Mouse (Mus musculus) v-Abl transformed pro-B cells (cell line): Measurements from ENCODE around the gene Nmral1.
"Not testable (repeated sequence)": the region's sequence is repeated elsewhere in the genome, so short reads cannot be mapped to it uniquely, and the experiment has no call there.

Experiments used
- in situ Hi-C, 2 experiments: fragments of 400-800 bp; cut with MboI; formaldehyde crosslinking; loops; one replicate each; pipeline ENCODE4 v1.15.1; 2025; ENCODE audit not compliant: unreplicated experiment in 2 of 2

Gene Nmral1

DNA sequence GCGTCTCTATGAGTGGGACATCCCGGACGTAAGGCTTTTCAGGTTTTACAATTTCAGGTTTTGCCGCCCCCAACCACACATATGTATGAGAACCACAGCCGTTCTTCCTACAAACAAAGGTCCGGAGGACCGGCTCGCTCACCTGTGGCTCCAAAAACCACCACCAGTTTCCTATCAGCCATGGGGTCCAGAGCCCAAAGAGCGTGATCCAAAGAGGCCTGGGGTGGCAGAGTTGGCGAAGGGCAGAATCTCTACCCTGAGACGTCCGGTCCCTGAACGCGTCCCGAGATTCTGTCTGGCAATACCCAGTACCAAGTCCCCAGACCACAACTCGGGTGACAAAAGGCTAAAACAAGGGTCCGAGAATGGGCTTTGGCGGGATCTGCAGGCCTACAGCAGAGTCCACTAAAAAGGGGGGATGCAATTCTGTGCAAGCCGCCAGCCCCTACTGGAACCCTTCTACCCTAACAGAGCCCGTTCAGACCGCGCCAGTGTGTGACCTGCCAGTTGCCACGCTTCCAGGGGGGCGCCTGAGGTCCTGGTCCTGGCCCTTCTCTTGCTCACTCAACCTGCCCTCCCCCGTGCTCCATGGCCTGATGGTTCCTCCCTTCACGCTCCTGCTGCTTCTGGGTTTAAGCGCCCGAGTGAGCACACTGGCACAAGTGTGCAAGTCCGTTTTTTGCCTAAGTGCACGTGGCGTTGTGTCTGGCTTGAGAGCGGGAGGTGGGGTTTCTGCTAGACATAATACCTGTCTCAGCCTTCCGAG lies at the start of gene Nmral1:
Gene Nmral1, minus strand, starts transcription at position 604 of the 766 bp plus-strand sequence.
- in situ Hi-C loops, result loop anchor here in 1 of 2 experiments (5.0 kb wide), 2 partner anchors 47 to 102 kb away; no protein-coding TSS in a partner anchor

DNA sequence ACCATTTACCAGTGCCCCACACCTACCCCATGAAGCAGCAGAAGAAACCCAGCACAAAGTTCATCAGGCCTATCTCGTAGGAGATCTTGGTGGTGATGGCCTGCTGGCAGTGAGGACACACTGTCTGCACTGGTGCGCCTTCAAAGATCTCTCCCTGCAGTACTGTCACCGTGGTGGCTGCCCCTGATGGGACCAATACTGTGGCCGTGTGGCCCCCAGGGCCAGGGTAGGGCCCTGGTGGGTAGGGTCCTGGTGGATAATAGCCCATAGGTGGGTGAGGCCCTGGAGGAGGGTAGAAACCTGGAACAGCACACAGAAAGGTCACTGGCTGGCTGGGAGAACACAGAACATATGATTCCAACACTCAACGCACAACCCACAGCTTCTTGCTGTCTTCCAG lies 49.6 kb upstream of the Nmral1 start:
- in situ Hi-C loops, result loop anchor here (10.0 kb wide), 1 partner anchor 146 kb away; no protein-coding TSS in a partner anchor

DNA sequence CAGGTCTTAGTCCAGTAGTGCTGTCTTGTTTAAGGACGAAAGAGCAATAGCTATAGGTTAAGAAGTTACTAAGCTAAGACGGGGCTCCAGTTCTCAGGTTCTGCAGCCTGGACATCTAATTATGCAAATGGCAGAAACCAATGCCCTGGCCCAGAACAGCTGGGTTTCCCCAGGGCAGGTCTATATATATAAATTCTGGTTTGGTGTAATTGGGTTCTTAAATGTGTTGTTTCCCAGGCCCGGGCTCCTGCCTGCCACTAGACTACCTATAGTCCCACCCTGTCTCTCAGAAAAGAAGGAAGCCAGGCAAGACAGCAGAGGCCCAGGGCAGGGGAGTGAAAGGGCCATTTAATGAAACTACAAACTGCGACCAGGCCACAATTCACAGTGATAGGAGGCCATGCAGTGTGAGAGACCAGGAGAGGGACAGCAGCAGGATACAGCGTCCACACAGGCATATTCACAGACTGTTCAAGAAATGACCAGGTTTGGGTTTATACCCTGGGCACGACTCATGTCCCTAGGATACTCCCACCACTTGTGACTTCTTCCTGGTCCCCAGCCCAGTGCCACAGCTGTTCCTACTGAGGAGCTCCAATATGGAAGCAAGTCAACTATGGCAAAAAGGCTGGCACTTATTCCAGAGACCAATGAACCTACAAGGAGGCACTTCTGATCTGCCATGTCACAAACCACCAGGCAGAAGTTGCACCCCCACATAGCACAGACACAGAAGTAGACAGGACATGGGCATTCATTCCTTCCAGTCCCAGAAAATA lies 48.0 kb upstream of the Nmral1 start:
- in situ Hi-C loops, result loop anchor here (10.0 kb wide), 1 partner anchor 148 kb away; no protein-coding TSS in a partner anchor

DNA sequence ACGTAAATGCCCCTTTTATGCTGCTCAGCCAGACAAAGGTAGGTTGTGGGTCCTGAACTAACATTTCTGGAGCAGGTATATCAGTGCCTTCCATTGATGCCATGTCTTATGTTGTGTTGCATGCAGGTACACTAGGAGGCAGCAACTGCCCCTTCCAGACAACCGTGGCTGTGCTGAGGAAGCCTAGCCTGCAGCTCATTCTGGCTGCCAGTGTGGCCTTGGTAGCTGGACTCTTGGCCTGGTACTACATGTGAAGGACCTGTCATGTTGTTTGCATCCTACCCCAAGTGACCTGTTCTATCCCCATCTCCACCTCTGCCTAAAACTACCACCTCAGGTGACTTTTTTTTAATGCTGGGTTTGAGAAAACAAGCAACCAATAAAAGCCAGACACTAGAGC lies 46.7 kb upstream of the Nmral1 start:
- in situ Hi-C loops, result loop anchor here (10.0 kb wide), 1 partner anchor 149 kb away; no protein-coding TSS in a partner anchor

DNA sequence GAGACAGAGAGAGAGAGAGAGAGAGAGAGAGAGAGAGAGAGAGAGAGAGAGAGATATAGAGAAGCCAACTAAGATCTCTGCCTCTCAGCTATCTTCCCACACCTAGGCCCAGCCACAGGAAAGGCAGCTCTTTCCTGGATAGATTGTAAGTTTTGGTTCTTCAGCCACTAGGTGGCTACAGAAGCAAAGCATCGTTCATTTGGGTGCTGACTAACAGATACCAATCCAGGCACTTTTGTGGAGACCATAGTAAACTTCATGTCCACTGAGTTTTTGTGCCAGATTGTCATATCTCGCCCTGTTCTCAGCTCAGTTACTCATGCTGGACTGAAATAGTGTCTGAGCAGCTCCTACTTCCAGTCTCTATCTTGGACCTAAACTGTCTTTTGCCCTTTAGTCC lies 44.1 kb upstream of the Nmral1 start:
- in situ Hi-C loops, result loop anchor here (10.0 kb wide), 1 partner anchor 152 kb away; no protein-coding TSS in a partner anchor

DNA sequence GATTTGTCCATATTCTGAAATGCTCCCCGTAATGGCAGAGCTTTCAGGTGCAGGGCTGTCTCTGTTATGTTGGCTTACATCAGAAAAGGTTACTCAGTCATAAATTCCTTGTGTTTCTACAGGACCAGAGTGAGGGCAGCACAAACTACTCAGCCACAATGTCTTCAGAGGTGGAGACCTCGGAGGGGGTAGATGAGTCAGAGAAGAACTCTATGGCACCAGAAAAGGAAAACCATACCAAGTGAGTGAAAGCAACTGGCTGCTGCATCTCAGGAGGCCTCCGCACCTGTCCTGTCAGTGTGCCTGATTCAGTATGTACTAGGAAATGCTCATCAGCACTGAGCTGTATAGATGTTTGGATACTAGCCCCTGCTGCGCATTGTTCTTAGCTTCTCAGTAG lies 43.3 kb upstream of the Nmral1 start:
- in situ Hi-C loops, result loop anchor here (10.0 kb wide), 1 partner anchor 152 kb away; no protein-coding TSS in a partner anchor

DNA sequence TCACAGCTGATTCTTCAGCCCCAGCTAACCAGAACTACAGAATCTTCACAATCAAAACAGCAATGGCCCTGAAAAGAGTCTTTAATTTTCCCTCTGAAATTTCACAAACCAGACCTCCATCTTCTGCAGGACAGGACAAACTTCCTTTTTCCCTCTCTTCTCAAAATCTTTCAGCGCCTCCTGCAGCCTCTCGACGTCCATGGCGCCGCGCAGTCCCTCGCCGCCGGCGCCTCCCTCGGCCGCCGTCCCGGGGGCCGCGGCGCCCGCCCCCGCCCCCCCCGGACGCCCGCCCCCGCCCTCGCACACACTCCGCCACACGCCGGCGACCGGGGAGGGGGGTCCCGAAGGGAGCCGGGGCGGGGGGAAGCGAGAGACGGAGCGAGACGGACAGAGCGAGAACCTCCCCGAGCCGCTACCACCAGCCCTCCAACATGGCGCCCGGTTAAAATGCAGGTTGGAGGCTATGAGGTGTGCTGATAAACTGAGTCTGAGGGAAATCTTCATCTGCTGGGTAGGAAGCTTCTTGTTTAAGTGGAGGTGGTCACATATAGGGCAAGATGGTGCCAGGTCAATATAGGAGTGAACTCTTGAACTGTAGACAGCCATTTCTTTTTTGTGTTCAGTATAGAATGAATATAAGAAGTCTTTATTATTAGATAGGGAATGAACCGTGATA lies 37.6 kb upstream of the Nmral1 start:
- in situ Hi-C loops, result not testable (repeated sequence)

DNA sequence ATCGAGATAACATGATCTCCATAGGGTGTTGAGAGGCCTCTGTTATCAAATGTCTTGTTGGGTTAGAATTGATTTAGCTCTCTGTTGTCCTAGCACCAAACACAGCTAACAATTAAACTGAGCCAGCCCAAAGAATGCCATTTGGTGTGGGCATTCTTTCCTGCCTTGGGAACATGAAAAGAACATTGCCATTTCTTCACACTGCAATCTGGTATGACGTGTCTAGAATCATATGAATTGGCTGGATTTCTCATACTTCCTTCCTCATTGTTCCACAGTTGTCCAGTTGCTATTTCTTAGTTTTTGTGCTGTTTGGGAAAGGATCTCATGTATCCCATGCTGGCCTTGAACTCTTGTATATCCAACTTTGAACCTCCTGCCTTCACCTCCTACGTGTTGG lies 34.9 kb upstream of the Nmral1 start:
- in situ Hi-C loops, result no loop called here

DNA sequence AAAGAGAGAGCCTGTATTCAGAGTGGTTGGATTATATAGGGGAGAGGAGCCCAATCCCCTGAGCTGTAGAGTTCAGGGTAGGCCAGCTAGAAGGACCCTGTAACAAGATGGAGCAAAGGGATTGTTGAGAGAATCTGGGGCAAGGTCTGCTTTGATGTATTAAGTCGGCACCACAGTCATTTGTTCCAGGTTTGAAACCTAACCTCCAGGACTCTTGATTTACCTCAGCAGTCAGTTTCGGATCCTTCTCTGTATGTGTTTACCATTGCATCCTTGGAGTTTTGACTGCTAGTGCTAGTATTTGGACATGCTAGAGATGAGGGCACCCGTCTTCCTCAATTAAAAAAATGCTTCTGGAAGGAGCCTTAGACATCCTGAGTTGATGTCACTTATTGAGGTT lies 33.0 kb upstream of the Nmral1 start:
- in situ Hi-C loops, result no loop called here

DNA sequence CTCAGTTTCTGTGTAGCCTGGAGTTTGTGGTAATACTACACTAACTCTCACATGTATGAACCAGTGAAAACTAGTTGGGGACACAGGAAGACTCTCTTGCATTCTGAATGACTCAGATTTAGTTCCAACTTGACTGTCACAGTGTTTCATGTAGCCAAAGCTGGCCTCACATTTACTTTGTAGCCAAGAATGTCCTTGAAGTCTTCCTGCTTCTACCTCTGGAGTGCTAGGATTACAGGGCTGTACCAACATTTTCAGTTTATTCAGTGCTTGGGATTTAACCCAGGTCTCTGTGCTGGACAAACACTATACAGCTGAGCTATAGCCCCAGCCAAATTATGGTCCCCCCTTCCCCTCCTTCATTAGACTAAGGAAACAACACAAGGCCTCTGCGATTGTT lies 23.0 kb upstream of the Nmral1 start:
- in situ Hi-C loops, result no loop called here

DNA sequence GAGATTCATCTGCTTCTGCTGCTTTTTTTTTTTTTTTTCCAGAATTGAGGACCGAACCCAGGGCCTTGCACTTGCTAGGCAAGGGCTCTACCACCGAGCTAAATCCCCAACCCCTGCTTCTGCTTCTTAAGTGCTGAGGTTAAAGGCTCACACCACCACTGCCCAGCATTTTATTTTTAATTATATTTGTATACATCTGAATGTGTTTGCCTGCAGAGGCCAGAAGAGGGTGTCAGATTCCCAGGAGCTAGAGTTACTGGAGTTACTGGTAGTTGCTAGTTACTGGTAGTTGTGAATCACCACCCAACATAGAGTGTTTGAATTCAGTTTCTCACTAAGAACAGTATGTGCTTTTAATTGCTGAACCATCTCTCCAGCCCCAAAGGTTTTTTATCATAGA lies 20.8 kb upstream of the Nmral1 start:
- in situ Hi-C loops, result no loop called here

DNA sequence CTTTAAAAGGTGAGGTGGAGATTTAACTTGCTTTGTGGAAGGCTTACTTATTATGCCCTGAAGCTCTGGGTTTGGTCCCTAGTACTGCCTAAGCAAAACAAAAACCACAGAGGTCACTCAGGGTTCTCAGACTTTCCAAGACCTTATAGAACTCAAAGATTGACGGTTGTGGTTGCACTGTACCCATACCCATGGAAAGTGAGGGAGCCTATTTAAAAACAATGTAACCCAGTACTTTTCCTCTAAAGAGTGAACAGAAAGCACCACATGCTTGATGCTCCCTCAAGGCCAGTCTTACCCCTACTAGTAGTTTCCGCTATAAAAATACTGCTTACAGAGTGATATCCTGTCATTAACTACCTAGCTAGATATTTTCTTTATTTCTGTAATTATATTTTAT lies 17.1 kb upstream of the Nmral1 start:
- in situ Hi-C loops, result no loop called here

DNA sequence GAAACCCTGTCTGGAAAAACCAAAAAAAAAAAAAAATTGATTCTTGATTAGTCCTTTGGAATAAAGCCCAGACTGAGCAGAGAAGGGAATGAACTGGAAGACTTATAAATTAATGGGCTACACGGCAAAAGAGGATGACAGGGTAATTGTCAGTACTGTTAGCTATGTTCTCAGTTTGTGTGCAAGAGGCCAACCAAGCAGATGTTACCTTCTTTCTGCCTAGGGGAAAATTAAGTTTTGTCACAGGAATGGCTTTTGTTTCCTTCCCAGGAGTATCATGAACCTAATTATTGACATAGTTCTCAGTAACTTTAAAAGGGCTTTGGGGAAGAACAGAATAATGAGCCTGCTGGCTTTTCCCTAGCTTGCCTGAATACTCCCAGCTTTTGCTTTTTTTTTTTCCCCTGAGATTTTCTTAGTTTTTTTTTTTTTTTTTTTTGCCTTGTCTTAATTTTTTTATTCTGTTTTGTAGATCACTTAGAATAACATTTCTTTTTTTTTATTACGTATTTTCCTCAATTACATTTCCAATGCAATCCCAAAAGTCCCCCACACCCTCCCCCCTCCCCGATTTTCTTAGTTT lies 11.7 kb upstream of the Nmral1 start:
- in situ Hi-C loops, result no loop called here

DNA sequence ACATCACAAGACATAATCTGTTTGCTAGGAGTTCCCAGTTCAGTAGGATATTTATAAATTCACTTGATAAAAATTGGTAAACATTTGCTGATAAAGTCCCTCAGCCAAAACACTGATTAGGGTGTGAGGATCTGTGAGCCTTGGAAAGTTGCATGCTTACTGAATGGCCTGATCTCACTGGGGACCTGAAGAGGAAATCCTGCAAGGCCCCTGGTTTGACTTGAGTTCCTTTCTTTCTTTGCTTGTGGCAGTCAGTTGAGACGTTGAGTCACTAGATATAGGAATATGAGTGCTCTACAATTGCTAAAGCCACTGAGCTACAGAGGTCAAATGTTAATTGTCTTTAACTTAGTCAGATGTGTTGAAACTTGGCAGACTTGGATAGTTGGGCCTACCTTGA lies 8.8 kb upstream of the Nmral1 start:
- in situ Hi-C loops, result loop anchor here (5.0 to 10.0 kb wide), 2 partner anchors 49 to 57 kb away; no protein-coding TSS in a partner anchor

DNA sequence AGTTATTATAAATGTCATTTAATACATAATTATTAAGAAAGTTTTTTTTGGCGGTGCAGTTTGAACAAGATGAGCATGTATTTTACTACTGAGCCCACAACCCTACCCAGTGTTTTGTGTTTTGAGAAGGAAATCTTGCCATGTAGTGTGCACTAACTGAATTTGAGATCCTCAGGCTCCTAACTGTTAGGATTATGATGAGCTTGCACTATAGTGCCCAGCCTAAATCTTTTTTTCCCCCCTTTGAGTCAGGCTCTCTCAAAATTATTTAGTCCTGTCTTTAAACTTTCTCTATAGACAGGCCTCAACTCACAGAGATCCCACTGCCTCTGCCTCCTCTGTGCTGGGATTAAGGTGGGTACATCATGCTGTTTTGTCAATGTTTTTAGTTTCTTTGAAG lies 8.4 kb upstream of the Nmral1 start:
- in situ Hi-C loops, result loop anchor here (5.0 to 10.0 kb wide), 2 partner anchors 50 to 57 kb away; no protein-coding TSS in a partner anchor

DNA sequence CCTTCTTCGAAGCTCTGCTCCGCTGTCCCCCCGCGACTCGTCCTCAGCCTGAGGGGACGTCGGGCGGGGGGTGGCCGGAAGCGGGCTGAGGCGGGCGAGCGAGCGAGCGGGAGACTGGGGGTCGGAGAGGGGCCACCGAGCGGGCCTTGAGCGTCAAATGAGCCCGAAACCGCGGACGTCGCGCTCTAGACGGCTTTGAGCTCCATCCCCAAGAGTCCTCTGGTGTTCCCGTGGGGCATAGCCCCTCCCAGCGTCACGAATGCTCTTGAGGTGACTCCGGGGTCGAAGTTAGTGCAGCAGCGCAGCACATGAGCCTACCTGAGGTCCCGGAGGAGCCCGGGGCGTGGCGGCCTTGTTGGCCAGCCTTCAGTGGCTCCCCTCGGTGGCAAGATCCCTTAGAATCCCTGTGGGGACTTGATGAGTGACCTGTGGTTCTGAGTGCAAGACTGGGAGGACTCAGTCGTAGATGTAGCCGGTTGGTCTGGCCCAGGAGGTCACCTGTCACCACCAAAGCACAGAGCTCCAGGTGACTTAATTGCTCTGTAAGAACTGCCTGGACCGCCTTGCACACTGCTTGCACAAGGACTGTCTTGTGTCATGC lies 7.5 kb upstream of the Nmral1 start:
- in situ Hi-C loops, result loop anchor here (5.0 to 10.0 kb wide), 2 partner anchors 51 to 58 kb away; no protein-coding TSS in a partner anchor

DNA sequence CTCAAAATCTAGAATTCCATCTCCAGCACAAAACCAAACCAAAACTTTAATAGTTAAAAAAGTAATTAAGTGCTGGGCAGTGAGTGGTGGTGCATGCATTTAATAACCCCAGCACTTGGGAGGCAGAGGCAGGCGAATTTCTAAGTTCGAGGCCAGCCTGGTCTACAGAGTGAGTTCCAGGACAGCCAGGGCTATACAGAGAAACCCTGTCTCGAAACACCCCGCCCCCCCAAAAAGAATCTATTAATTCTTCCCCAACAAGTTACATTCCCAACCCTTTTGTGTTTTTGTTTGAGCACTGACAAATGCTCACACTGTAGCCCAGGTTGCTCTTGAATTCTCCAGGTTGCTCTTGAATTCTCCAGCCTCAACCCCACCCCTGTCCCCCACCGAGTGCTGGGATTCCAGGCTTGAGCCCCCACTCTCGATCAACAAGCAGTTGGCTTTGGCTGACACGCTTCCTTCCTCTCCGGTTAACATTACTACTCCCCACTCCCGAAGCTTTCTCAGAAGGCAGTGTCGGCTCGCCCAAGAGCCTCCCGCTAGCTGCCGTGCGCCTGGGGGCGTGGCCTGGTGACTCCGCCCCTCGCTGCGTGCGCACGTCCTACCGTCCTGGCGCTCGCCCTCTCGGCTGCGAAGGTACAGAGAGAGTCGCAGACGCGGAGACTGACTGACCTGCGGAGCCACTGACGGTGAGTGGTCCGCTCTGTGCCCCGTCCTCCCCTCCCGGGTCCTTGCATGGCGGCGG lies 6.8 kb upstream of the Nmral1 start, which contains the start of gene Hmox2:
Gene Hmox2, plus strand, starts transcription at position 582 of the 748 bp plus-strand sequence.
- in situ Hi-C loops, result loop anchor here (5.0 to 10.0 kb wide), 2 partner anchors 51 to 59 kb away; no protein-coding TSS in a partner anchor

DNA sequence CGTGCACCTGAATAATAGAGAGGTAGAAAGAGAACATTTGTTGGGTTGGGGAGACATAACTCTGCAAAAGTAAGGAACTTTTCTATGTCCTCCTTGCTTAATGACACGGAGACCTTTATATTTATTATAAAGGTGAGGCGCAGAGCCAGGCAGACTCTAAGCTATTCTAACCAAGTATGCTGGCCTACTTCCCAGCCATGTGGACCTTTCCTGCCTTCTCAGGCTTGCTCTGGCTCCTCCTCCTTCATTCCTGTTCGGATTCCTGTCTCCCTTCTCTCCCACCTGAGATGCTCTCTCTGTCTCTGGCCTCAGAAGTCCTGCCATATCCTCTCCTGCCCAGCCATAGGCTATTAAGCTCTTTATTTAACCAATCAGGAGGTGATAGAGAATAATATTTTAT lies 6.1 kb upstream of the Nmral1 start:
- in situ Hi-C loops, result loop anchor here (5.0 to 10.0 kb wide), 2 partner anchors 52 to 60 kb away; no protein-coding TSS in a partner anchor

DNA sequence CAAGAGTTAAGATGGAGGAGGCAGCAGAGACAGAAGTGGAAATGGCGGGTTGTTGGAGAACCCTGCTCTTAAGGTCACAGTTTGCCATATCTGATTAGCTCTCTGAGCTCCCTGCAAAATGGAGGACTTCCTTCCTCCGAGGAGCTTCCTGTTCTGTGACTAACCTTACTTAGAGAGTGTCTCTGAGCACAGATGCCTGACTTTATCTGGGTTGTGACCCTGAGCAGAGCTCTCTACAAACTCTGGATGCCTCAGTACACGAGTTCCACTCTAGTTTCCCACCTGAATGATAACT lies 3.7 kb upstream of the Nmral1 start:
- in situ Hi-C loops, result loop anchor here in 1 of 2 experiments (10.0 kb wide), 1 partner anchor 62 kb away; no protein-coding TSS in a partner anchor
